Mouse (Mus musculus) MEL (cell line): ENCODE data around the gene Ano6. TPM values are rescaled to one million over a fixed set of nuclear protein-coding genes. Genes with fewer than 3 reads are reported as not detected.

ENCODE experiments used
- DNase-seq: peaks from one replicate; pipeline ENCODE4 v3.0.0; 2011; ENCODE audit warnings: low read depth, low spot score
- H3K27ac ChIP-seq: 2 replicates; pipeline ENCODE4 v1.5.1; 2012; ENCODE audit warnings: low read depth, mild to moderate bottlenecking, control low read depth, low read length, moderate library complexity; ENCODE audit not compliant: control insufficient read depth
- H3K27me3 ChIP-seq, 2 experiments: fragments of 150-350 bp in 1 of 2; sonication (generic) in 1 of 2; 2 replicates each; pipeline ENCODE4 v1.6.1; 2012; ENCODE audit warnings: low read length in 2 of 2, mild to moderate bottlenecking in 2 of 2, improper control_type of control experiment in 1 of 2, moderate library complexity in 1 of 2; ENCODE audit not compliant: insufficient read depth in 2 of 2, control insufficient read depth in 1 of 2
- H3K36me3 ChIP-seq, 2 experiments: 2 replicates each; pipeline ENCODE4 v1.6.1; 2012 to 2014; ENCODE audit warnings: low read length in 2 of 2, improper control_type of control experiment in 1 of 2, inconsistent platforms in 1 of 2, mild to moderate bottlenecking in 1 of 2; ENCODE audit not compliant: insufficient read depth in 2 of 2, control insufficient read depth in 1 of 2
- H3K4me1 ChIP-seq, 2 experiments: fragments of 150-350 bp in 1 of 2; sonication (generic) in 1 of 2; 2 replicates each; pipeline ENCODE4 v1.6.1; 2012; ENCODE audit warnings: low read length in 2 of 2, improper control_type of control experiment in 1 of 2, mild to moderate bottlenecking in 1 of 2; ENCODE audit not compliant: insufficient read depth in 2 of 2, control insufficient read depth in 1 of 2
- H3K4me3 ChIP-seq, 2 experiments: fragments of 150-350 bp in 1 of 2; sonication (generic) in 1 of 2; 2 replicates each; pipeline ENCODE4 v1.5.1; 2012; ENCODE audit warnings: low read depth in 2 of 2, low read length in 2 of 2, mild to moderate bottlenecking in 2 of 2, moderate library complexity in 2 of 2, control low read depth in 1 of 2, improper control_type of control experiment in 1 of 2; ENCODE audit not compliant: control insufficient read depth in 1 of 2, insufficient read depth in 1 of 2
- H3K79me2 ChIP-seq: 2 replicates; pipeline ENCODE4 v1.6.1; 2012; ENCODE audit warnings: mild to moderate bottlenecking, low read length, moderate library complexity; ENCODE audit not compliant: control insufficient read depth, poor library complexity, insufficient read depth
- H3K9ac ChIP-seq: 2 replicates; pipeline ENCODE4 v1.6.1; 2012; ENCODE audit warnings: low read depth, mild to moderate bottlenecking, control low read depth, low read length, moderate library complexity; ENCODE audit not compliant: control insufficient read depth, poor library complexity, severe bottlenecking
- H3K9me3 ChIP-seq: fragments of 150-350 bp; sonication (generic); replicated peaks from 2 replicates; pipeline ENCODE4 v1.6.1; 2012; ENCODE audit warnings: mild to moderate bottlenecking, low read length, improper control_type of control experiment, moderate library complexity; ENCODE audit not compliant: insufficient read depth
- BHLHE40 ChIP-seq: IDR thresholded peaks from 2 replicates; pipeline ENCODE4 v1.6.1; 2012; ENCODE audit warnings: low read depth, mild to moderate bottlenecking, inconsistent platforms, low read length, improper control_type of control experiment, borderline replicate concordance
- CHD2 ChIP-seq: IDR thresholded peaks from 2 replicates; pipeline ENCODE4 v1.6.1; 2011; ENCODE audit warnings: low read length, improper control_type of control experiment
- E2F4 ChIP-seq: IDR thresholded peaks from 2 replicates; pipeline ENCODE4 v1.6.1; 2011; ENCODE audit warnings: low read depth, low read length, improper control_type of control experiment, borderline replicate concordance
- EP300 ChIP-seq, 2 experiments: IDR thresholded peaks; 2 replicates each; pipeline ENCODE4 v1.6.1; 2011; ENCODE audit warnings: improper control_type of control experiment in 2 of 2, low read length in 2 of 2, low read depth in 1 of 2, mild to moderate bottlenecking in 1 of 2
- GATA1 ChIP-seq: IDR thresholded peaks from 2 replicates; pipeline ENCODE4 v1.6.1; 2011; ENCODE audit warnings: low read depth, low read length, improper control_type of control experiment
- KAT2A ChIP-seq: conservative IDR thresholded peaks from 2 replicates; pipeline ENCODE4 v1.6.1; 2012; ENCODE audit warnings: low read depth, low read length, improper control_type of control experiment, inconsistent platforms
- MAFK ChIP-seq: IDR thresholded peaks from 2 replicates; pipeline ENCODE4 v1.6.1; 2011; ENCODE audit warnings: low read depth, mild to moderate bottlenecking, low read length, improper control_type of control experiment, borderline replicate concordance
- MAX ChIP-seq: IDR thresholded peaks from 2 replicates; pipeline ENCODE4 v1.6.1; 2011; ENCODE audit warnings: low read length, improper control_type of control experiment
- MYB ChIP-seq: IDR thresholded peaks from 2 replicates; pipeline ENCODE4 v1.6.1; 2011; ENCODE audit warnings: mild to moderate bottlenecking, low read depth, low read length, improper control_type of control experiment
- MYC ChIP-seq: IDR thresholded peaks from 2 replicates; pipeline ENCODE4 v1.6.1; 2011; ENCODE audit warnings: low read depth, mild to moderate bottlenecking, low read length, improper control_type of control experiment, moderate library complexity
- NELFE ChIP-seq: IDR thresholded peaks from 2 replicates; pipeline ENCODE4 v1.6.1; 2011; ENCODE audit warnings: low read depth, low read length, improper control_type of control experiment
- POLR2A ChIP-seq, 2 experiments: IDR thresholded peaks; 2 replicates each; pipeline ENCODE4 v1.6.1; 2011 to 2012; ENCODE audit warnings: low read length in 2 of 2, mild to moderate bottlenecking in 2 of 2, control low read depth in 1 of 2, improper control_type of control experiment in 1 of 2, low read depth in 1 of 2, moderate library complexity in 1 of 2; ENCODE audit not compliant: control insufficient read depth in 1 of 2, insufficient read depth in 1 of 2, poor library complexity in 1 of 2
- POLR2AphosphoS5 ChIP-seq: IDR thresholded peaks from 2 replicates; pipeline ENCODE4 v1.6.1; 2012; ENCODE audit warnings: low read depth, borderline replicate concordance, mild to moderate bottlenecking, inconsistent platforms, low read length, moderate library complexity, mixed read lengths
- RAD21 ChIP-seq: IDR thresholded peaks from 2 replicates; pipeline ENCODE4 v1.6.1; 2011; ENCODE audit warnings: mild to moderate bottlenecking, low read depth, low read length, improper control_type of control experiment
- SIN3A ChIP-seq: IDR thresholded peaks from 2 replicates; pipeline ENCODE4 v1.6.1; 2012; ENCODE audit warnings: low read length, improper control_type of control experiment, inconsistent platforms
- SMC3 ChIP-seq: IDR thresholded peaks from 2 replicates; pipeline ENCODE4 v1.6.1; 2011; ENCODE audit warnings: low read depth, low read length, improper control_type of control experiment
- TBP ChIP-seq: IDR thresholded peaks from 2 replicates; pipeline ENCODE4 v1.8.0; 2011; ENCODE audit warnings: low read depth, low read length, improper control_type of control experiment
- ZC3H11A ChIP-seq: IDR thresholded peaks from 2 replicates; pipeline ENCODE4 v1.6.1; 2012; ENCODE audit warnings: low read depth, mild to moderate bottlenecking, inconsistent platforms, low read length, improper control_type of control experiment
- ZKSCAN1 ChIP-seq: IDR thresholded peaks from 2 replicates; pipeline ENCODE4 v1.6.1; 2012; ENCODE audit warnings: low read depth, mild to moderate bottlenecking, inconsistent platforms, low read length, improper control_type of control experiment, moderate library complexity
- polyA plus RNA-seq, 2 experiments: library from polyadenylated mRNA; stranded (reverse) in 1 of 2; unstranded in 1 of 2; fragments of >175 nt in 1 of 2; fragments of >200 nt in 1 of 2; gene quantifications; 2 replicates each; pipeline versions ENCODE4 v1.2.1 to v1.2.4; 2012; ENCODE audit warnings: low replicate concordance in 2 of 2, low read depth in 1 of 2; ENCODE audit not compliant: insufficient read length in 2 of 2, insufficient read depth in 1 of 2, missing spikeins in 1 of 2
- total RNA-seq: library from RNA; depleted of rRNA; stranded (reverse); fragments of 300-350 nt; gene quantifications from 2 replicates; pipeline ENCODE4 v1.2.3, GENCODE M21; 2012

Ano6 gene
- total and polyA plus RNA-seq, 3 experiments = 54.8 to 66.6 (median 61.4) TPM

DNA sequence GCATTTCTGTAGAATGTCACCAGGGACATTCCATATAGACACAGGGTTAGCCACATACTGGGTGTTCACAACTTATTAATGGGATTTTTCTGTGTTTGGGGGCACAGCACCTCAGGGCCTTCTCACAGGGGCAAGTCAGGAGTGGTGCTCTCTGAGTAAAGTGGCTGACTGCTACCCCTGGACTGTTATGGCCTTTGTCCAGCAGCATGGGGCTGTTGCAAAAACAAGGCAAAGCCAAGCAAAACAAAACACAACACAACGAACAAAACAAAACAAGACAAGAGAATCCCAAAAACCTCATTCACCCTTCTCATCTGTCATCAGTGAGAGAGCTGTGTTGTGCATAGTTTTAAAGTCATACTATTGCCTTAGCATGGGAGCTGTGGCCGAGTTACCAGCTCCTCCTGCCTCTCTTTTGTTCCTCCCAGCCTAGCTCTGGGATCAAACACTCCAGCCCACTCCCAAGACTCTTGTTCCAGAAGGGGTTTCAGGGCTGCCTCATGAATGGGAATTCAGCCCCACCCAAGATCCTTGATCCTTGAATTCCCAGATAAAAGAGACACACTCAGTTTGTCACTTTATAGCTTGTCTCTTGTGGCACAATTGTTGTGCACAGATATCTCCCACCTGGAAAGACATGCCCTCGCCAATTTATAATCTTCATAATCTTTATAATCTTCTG is 119.6 kb downstream of the Ano6 start:
- H3K9ac ChIP-seq = no peak overlapping the region
- peaks cover 9 to 26% of the 10 kb centered on the region in 2 experiments for H3K4me1 ChIP-seq
- no peak for DNase-seq
- H3K27ac ChIP-seq = no peak overlapping the region
- peaks cover 8 to 28% of the 10 kb centered on the region in 2 experiments for H3K36me3 ChIP-seq
- no peak overlapping the region for H3K4me3 ChIP-seq
- H3K79me2 ChIP-seq = peaks cover 3% of the 10 kb centered on the region; the same call in 1 of the 2 replicates
- no peaks in the 10 kb centered on the region for H3K27me3 ChIP-seq
- TF ChIP-seq SMC3 (no peak), TBP (no peak), MAFK (no peak), MYB (no peak), RAD21 (no peak), POLR2A (IDR thresholded peaks at IDR 0.05; ENCODE audit: control insufficient read depth in 1 of 2, insufficient read depth in 1 of 2, low read depth in 1 of 2, low read length in 2 of 2, poor library complexity in 1 of 2) (no peak)
- TF ChIP-seq, all 39 proteins: peak for 0
- H3K9me3 ChIP-seq = no peaks in the 10 kb centered on the region

DNA sequence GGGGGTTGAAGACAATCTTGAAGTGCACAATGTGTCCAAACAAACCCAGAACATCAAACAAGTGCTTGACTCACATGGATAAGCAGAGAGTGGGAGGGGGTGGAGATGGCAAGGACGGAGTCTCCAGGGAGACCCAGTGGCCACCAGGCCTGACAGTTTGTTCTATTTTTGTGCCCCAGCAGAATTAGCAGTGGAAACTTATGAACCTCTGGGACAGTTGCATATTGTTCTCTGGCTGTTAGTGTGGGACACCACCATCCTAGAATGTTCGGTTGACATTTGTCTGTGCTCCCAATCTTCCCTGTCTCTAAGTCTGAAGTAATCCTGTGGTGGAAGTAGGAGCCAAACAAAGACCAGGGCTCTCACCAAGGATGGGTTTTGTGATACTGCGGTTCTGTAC is 124.3 kb downstream of the Ano6 start:
- TF ChIP-seq NELFE = no peak
- TF ChIP-seq MAX = no peak
- TF ChIP-seq MYC = no peak
- TF ChIP-seq E2F4 = no peak
- TF ChIP-seq SIN3A = no peak
- TF ChIP-seq BHLHE40 = no peak
- no peak for TF ChIP-seq EP300 (IDR thresholded peaks at IDR 0.05; ENCODE audit: low read depth in 1 of 2, low read length in 2 of 2)
- TF ChIP-seq ZKSCAN1 = no peak
- TF ChIP-seq MAFK = no peak
- no peak for TF ChIP-seq CHD2
- no peak for TF ChIP-seq KAT2A
- TF ChIP-seq ZC3H11A = no peak
- no peak for TF ChIP-seq POLR2AphosphoS5
- no peak for TF ChIP-seq GATA1
- Histone ChIP-seq H3K4me1 (peaks cover 3 to 19% of the 10 kb centered on the region in 2 experiments), H3K36me3 (peaks cover 18% of the 10 kb centered on the region in 2 experiments), H3K9ac (no peak overlapping the region), H3K27me3 (no peaks in the 10 kb centered on the region), H3K4me3 (no peak overlapping the region), H3K9me3 (no peaks in the 10 kb centered on the region), H3K27ac (no peak overlapping the region), H3K79me2 (no peaks in the 10 kb centered on the region)
- DNase-seq = no peak
